Mouse (Mus musculus) embryonic fibroblast, embryonic 13.5 days (primary cell): ENCODE data around the gene Cables2.

Experiments
- CTCF ChIP-seq: IDR thresholded peaks from 2 replicates; pipeline ENCODE4 v1.5.1; 2011; ENCODE audit warnings: mild to moderate bottlenecking, control low read depth, low read length, moderate library complexity, borderline replicate concordance; ENCODE audit not compliant: insufficient read depth
- POLR2A ChIP-seq: IDR thresholded peaks from 2 replicates; pipeline ENCODE4 v1.6.1; 2011; ENCODE audit warnings: low read depth, mild to moderate bottlenecking, control low read depth, low read length, moderate library complexity

DNA sequence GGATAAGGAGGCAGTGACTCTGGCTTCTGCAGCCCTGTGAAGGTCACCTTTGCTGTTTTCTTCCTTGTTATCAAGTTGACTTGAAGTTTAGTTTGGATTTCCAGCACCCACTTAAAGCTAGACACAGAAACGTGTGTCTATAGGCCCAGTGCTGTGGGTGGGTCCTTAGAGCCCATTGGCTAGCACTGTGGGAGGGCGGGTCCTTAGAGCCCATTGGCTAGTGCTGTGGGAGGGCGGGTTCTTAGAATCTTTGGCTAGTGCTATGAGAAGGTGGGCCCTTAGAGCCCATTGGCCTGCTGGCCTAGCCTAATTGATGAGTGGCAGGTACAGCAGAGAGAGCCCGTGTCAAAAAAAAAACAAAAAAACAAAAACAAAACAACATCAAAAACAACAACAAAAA lies 46.9 kb upstream of the Cables2 start:
- TF ChIP-seq CTCF (no peak), POLR2A (no peak)
